Mouse (Mus musculus): ENCODE data around the gene Cdc42ep5. TPM values are rescaled to one million over a fixed set of nuclear protein-coding genes. Genes with fewer than 3 reads are reported as not detected.

Cdc42ep5 gene
- total RNA-seq, 2 experiments from 2014 or later = 22.9 to 26.9 TPM

GRCm38 (mm10) chr7:4127894-4128293, 36.8 kb downstream of the Cdc42ep5 start:
- DNase-seq (ENCODE audit: low spot score in 2 of 2) = no peak

GRCm38 (mm10) chr7:4126992-4127785, 37.5 kb downstream of the Cdc42ep5 start:
- no peak for DNase-seq (ENCODE audit: low spot score in 2 of 2)

- DNase-seq (ENCODE audit: low spot score in 2 of 2) = no peak
These were observed 39.4 kb downstream of the Cdc42ep5 start for GRCm38 (mm10) chr7:4125306-4125705.

- no peak for DNase-seq (ENCODE audit: low spot score in 2 of 2)
These were observed 39.8 kb downstream of the Cdc42ep5 start for GRCm38 (mm10) chr7:4124856-4125255.

- DNase-seq (ENCODE audit: low spot score in 2 of 2) = no peak
These were observed 40.3 kb downstream of the Cdc42ep5 start for GRCm38 (mm10) chr7:4124315-4124759.

- no peak for DNase-seq (ENCODE audit: low spot score in 2 of 2)
These were observed 40.9 kb downstream of the Cdc42ep5 start for GRCm38 (mm10) chr7:4123732-4124131.

GRCm38 (mm10) chr7:4122783-4123182, 41.9 kb downstream of the Cdc42ep5 start:
- DNase-seq (ENCODE audit: low spot score in 2 of 2) = no peak

GRCm38 (mm10) chr7:4122076-4122768, 42.4 kb downstream of the Cdc42ep5 start:
- no peak for DNase-seq (ENCODE audit: low spot score in 2 of 2)

- no peak for DNase-seq (ENCODE audit: low spot score in 2 of 2)
These were observed 44.4 kb downstream of the Cdc42ep5 start for GRCm38 (mm10) chr7:4119976-4120921.

- DNase-seq (ENCODE audit: low spot score in 2 of 2) = no peak
These were observed 45.2 kb downstream of the Cdc42ep5 start, which contains the start of gene Ttyh1 for GRCm38 (mm10) chr7:4119344-4119902. Ttyh1 (plus strand) TSS chr7:4119408.

- no peak for DNase-seq (ENCODE audit: low spot score in 2 of 2)
These were observed 47.4 kb downstream of the Cdc42ep5 start for GRCm38 (mm10) chr7:4117050-4117814.

GRCm38 (mm10) chr7:4111766-4112165, 52.9 kb downstream of the Cdc42ep5 start:
- DNase-seq (ENCODE audit: low spot score in 2 of 2) = no peak

GRCm38 (mm10) chr7:4103411-4103810, 61.2 kb downstream of the Cdc42ep5 start:
- DNase-seq (ENCODE audit: low spot score in 2 of 2) = no peak

Other genes with a start within 250 kb of the Cdc42ep5 start
- under 1 TPM; 0.17 to 0.38 TPM for gene Lilra6, start 249.4 kb downstream of the Cdc42ep5 start, total RNA-seq (2021)
- gene Lair1, start 101.7 kb downstream of the Cdc42ep5 start, total RNA-seq (2021) = 1 to 10 TPM; 2.1 to 4.3 TPM
- 1 to 10 TPM; 1.3 to 1.9 TPM for gene Ttyh1, start 45.5 kb downstream of the Cdc42ep5 start, total RNA-seq (2021)
- 100 to 1,000 TPM in 1 of 2 experiments, 10 to 100 TPM in 1; 86.8 to 106 TPM for gene Leng8, start 27.8 kb downstream of the Cdc42ep5 start, total RNA-seq (2021)
- 10 to 100 TPM in 1 of 2 experiments, 1 to 10 TPM in 1; 9.1 to 10.8 TPM for gene Leng9, start 14.5 kb downstream of the Cdc42ep5 start, total RNA-seq (2021)
- 1 to 10 TPM; 3.3 to 5.4 TPM for gene Lilra5, start 72.9 kb upstream of the Cdc42ep5 start, total RNA-seq (2021)
- gene Ncr1, start 172.9 kb upstream of the Cdc42ep5 start, total RNA-seq (2021) = under 1 TPM; 0.26 to 0.27 TPM
- gene Gp6, start 232.9 kb upstream of the Cdc42ep5 start, total RNA-seq (2021) = under 1 TPM; 0.03 to 0.10 TPM

All from adrenal gland, adult 18-20 months (tissue).